Mouse (Mus musculus) bone marrow macrophage, adult 2 months (primary cell): Measurements from ENCODE around the gene Slc39a3. TPM values are rescaled to one million over a fixed set of nuclear protein-coding genes. Genes with fewer than 3 reads are reported as not detected.
A peak's percentile ranks its signal among the peaks of the same experiment; 100 is the strongest.

Experiments used
- H3K27ac ChIP-seq: 2 replicates; pipeline ENCODE4 v1.5.1; 2012; ENCODE audit warnings: low read depth, low read length; ENCODE audit not compliant: insufficient read depth
- H3K4me1 ChIP-seq: 2 replicates; pipeline ENCODE4 v1.6.1; 2012; ENCODE audit warnings: low read length; ENCODE audit not compliant: control insufficient read depth, insufficient read depth
- H3K4me3 ChIP-seq: 2 replicates; pipeline ENCODE4 v1.5.1; 2012; ENCODE audit warnings: mild to moderate bottlenecking, low read length, moderate library complexity; ENCODE audit not compliant: insufficient read depth
- CTCF ChIP-seq: IDR thresholded peaks from 2 replicates; pipeline ENCODE4 v1.5.1; 2012; ENCODE audit warnings: low read depth, mild to moderate bottlenecking, low read length, moderate library complexity
- POLR2A ChIP-seq: IDR thresholded peaks from 2 replicates; pipeline ENCODE4 v1.6.1; 2012; ENCODE audit warnings: mild to moderate bottlenecking, low read depth, low read length, borderline replicate concordance
- polyA plus RNA-seq: library from polyadenylated mRNA; stranded (reverse); fragments of >200 nt; gene quantifications from 2 replicates; pipeline ENCODE4 v1.2.4, GENCODE M21; 2012; ENCODE audit not compliant: missing spikeins, insufficient read depth, insufficient read length

Gene Slc39a3
- polyA plus RNA-seq, 1 experiment, result 14.5 TPM

- Histone ChIP-seq H3K4me1 (peaks cover 5% of the 10 kb centered on the region), H3K27ac (no peak overlapping the region), H3K4me3 (no peak overlapping the region)
- TF ChIP-seq POLR2A, result no peak
These were observed 31.1 kb downstream of the Slc39a3 start for GRCm38 (mm10) chr10:81006005-81006677.

DNA sequence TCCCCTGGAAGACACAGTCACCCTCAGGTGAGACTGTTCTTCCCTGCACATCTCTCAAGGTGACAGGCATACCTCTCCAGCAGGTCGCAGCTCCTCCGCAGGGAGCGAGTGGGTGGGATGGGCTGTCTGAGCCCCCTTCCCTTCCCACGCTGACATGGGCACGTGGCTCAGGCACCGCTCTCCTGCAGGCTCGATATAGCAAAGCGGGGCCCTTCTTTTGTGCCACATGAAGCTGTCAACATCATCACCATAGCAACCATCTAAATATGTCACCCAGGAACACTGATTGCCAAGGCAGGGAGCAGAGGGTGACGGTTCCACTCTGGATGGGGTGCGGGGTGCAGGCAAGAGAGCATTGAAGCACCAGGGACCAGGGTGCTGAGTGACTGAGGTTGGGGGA is 36.1 kb downstream of the Slc39a3 start:
- TF ChIP-seq CTCF (no peak), POLR2A (no peak)
- Histone ChIP-seq H3K27ac (no peak overlapping the region), H3K4me1 (peaks cover 3% of the 10 kb centered on the region; the same call in 1 of the 2 replicates), H3K4me3 (no peak overlapping the region)

DNA sequence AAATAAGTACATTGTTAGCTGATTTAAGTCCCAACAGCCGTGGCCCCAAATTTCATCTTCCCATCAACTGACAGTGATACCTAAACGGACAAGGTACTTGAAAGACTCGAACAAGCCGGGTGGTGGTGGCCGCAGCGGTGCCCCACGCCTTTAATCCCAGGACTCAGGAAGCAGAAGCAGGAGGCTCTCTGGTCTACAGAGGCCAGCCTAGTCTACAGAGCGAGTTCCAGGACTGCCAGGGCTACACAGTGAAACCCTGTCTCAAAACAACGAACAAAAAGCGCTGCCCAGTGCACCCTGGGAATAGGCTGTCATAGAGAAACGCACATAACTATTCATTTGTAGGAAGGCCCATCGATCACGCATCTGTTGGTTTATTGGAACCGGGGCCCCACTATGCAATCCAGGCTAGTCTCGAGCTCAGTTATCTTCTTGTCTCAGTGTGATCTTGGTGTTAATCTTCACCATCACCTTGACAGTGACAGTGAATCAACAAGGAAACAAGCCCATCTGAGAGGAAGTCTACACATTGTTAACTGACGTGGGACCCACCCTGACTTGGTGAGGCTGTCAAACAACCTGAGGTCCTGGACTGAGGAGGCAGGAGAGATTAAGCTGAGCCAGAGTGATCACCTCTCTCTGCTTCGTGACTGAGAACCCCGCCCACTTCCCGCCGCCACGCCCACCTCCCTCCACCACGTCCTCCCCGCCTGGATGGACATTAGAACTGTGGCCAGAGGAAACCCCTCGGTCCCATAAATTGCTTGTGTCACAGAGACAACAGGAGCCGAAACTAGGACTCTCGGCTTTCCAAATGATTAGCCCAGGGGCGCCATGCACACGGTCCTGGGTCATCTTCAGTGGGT is 36.8 kb downstream of the Slc39a3 start:
- no peak overlapping the region for H3K27ac ChIP-seq
- TF ChIP-seq POLR2A (no peak), CTCF (no peak)
- no peak overlapping the region for H3K4me3 ChIP-seq
- H3K4me1 ChIP-seq, result peaks cover 3% of the 10 kb centered on the region; the same call in 1 of the 2 replicates

DNA sequence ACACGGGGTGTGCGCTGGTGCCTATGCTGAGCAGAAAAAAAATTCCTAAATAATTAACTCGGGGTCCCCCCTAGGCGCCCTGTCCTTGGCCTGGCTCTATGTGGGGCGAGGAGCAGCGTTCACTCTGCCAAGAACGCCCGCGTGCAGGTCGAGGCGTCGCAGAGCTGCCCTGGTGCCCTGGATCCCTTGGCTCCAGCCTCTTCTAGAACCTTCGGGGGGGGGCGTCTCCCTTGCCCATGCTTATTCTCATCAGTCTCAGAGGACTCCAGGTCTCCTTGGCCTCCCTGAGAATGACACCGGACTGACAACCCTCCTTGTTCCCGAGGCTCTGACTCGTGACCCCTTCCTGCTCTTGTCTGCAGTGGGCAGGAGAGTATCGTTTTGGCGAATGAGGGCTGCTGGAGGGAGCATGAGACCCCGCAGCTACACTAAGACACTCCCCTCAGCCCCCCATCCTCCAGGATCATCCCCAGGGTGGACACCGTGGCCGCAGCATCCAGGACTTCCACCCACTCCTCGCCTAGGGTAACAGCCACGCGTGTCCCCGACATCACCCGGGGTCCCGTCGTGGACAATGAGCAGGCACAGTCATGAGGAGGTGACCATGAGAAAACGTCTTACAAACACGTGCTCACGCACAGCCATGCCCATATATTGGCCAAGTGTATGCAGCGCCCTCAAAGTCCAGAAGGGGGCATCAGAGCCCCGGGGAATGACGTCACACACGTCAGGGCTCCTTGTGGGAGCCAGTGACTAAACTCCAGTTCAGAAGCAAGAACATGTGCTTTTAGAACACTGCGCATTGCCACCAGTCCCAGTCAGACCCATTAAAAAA is 37.6 kb downstream of the Slc39a3 start:
- Histone ChIP-seq H3K27ac (no peak overlapping the region), H3K4me3 (no peak overlapping the region), H3K4me1 (peaks cover 4% of the 10 kb centered on the region; the same call in 1 of the 2 replicates)
- TF ChIP-seq CTCF (peak; percentile 23), POLR2A (no peak)

DNA sequence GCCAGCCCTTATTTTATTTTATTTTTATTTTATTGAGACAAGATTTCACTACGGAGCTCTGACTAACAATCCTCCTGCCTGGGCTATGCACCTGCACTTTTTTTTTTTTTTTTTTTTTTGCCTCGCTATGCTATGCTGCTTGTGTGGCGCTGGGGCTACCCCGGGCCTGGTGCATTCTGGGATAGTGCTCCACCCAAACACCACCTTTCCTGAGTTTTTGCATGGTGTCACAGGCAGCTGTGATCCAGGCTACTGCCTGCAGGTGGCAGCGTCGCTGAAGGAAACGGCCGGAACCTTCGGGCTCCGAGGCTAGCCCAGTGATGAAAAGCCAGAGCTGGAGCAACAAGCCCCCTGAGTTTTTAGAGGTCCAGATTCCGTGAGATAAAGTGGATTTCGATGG is 38.4 kb downstream of the Slc39a3 start:
- TF ChIP-seq CTCF, result peak; percentile 57
- no peak for TF ChIP-seq POLR2A
- no peak overlapping the region for H3K27ac ChIP-seq

DNA sequence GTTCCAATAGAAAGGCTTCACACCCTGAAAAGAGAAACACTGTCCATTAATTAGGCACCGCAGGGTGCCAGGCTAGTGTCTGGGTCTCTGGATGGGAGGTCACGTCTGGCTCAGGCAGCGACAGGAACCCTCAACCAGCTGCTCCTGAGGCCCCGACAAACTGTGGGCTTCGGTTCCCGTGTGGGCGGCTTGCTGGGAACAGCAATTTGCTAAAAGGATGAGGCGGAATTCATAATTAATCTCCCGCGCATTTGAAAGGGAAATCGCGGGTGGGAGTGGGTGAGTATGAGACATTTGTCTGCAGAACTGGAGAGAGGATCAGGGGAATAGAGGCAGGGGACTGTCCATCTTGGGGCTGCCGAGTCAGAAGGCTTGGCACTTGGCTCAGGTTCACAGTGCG is 39.2 kb downstream of the Slc39a3 start:
- TF ChIP-seq POLR2A (no peak), CTCF (no peak)
- Histone ChIP-seq H3K4me1 (peaks cover 4% of the 10 kb centered on the region; the same call in 1 of the 2 replicates), H3K4me3 (no peak overlapping the region), H3K27ac (no peak overlapping the region)

More for the DNA sequence above, 38.4 kb downstream of the Slc39a3 start:
- H3K4me3 ChIP-seq, result no peak overlapping the region
- H3K4me1 ChIP-seq, result peaks cover 4% of the 10 kb centered on the region; the same call in 1 of the 2 replicates

- Histone ChIP-seq H3K27ac (no peak overlapping the region), H3K4me1 (peaks cover 4% of the 10 kb centered on the region; the same call in 1 of the 2 replicates), H3K4me3 (no peak overlapping the region)
- no peak for TF ChIP-seq CTCF
- no peak for TF ChIP-seq POLR2A
These were observed 39.9 kb downstream of the Slc39a3 start for GRCm38 (mm10) chr10:80997332-80997731.

- TF ChIP-seq POLR2A (no peak), CTCF (no peak)
- H3K4me1 ChIP-seq, result peaks cover 4% of the 10 kb centered on the region; the same call in 1 of the 2 replicates
These were observed 40.7 kb downstream of the Slc39a3 start for GRCm38 (mm10) chr10:80996501-80996900.

DNA sequence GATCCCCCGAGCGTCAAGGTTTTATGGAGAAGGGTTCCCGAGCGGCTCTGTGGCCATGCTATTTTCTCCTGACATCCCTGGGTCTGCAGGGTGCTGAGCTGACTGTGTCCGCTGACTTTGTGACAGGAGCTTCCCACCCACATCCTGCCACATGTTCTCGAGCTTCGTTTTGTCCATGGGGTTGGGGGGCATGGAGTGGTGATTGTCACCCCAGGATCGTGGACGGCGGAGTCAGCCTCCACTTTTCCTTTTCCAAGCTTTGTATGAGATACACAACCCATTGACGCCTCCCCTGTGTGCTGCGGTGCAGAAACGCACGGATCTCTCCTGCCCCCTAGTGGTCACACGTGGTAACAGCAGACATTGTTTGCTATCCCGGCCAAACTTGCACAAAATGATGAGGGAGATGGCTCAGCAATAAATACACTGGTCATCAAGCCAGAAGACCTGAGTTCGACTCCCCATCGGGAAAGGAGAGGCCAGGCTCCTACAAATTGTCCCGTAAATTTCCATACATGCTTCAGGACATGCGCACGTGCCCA is 42.1 kb downstream of the Slc39a3 start:
- peak overlapping the region; percentile 29; the same call in 1 of the 2 replicates for H3K4me3 ChIP-seq
- TF ChIP-seq CTCF (peak; percentile 97), POLR2A (no peak)
- peaks cover 4% of the 10 kb centered on the region; the same call in 1 of the 2 replicates for H3K4me1 ChIP-seq
- no peak overlapping the region for H3K27ac ChIP-seq

More at GRCm38 (mm10) chr10:80996501-80996900, 40.7 kb downstream of the Slc39a3 start:
- Histone ChIP-seq H3K27ac (no peak overlapping the region), H3K4me3 (no peak overlapping the region)
